ENCODE assay signal across 27 mouse cellular contexts in the genomic region with DNA sequence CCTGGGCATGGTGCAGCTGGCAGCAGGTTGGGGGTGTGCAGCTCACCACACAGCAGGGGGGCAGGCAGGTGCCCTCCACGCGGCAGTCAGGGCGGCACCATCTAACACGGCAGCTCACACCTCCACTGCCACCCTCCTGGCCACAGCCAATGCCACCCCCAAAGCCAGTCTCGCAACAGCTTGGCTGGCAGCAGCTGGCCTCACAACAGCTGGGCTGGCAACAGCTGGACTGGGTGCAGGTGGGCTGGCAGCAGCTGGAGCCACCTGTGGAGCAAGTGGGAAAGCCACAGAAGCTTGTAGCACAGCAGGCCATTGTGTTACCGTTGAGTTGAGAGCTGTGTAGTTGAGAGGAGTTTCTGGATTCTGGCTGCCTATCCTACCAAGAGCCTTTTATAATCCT. TPM values are rescaled to one million over a fixed set of nuclear protein-coding genes. Genes with fewer than 3 reads are reported as not detected.
"Had no signal": no experiment of that assay in that cellular context is flagged by ENCODE, and none has a peak within 500 bp of the region (broad histone marks: within the 10 kb centered on the region; RNA-seq: fewer than 3 reads in every experiment).

TSS of gene Krtap9-3 (minus strand) at position 364 of the 400 bp plus-strand sequence.

RNA-seq across cellular contexts. Expression of gene Krtap9-3, which starts in this region (rescaled TPM):
- polyA plus RNA-seq: heart, embryonic 10.5 days; heart, embryonic 11.5 days; heart, embryonic 12.5 days; heart, embryonic 13.5 days; heart, embryonic 14.5 days; heart, embryonic 15.5 days; heart, embryonic 16.5 days; heart, postnatal 0 days; hindbrain, embryonic 10.5 days; hindbrain, embryonic 11.5 days; hindbrain, embryonic 12.5 days; hindbrain, embryonic 13.5 days; hindbrain, embryonic 14.5 days; hindbrain, embryonic 15.5 days; hindbrain, embryonic 16.5 days; hindbrain, postnatal 0 days; inflammation-experienced regulatory T-cells, adult 6 months; intestine, embryonic 14.5 days; intestine, embryonic 15.5 days; intestine, embryonic 16.5 days; intestine, postnatal 0 days; kidney, adult 2 months; kidney, embryonic 14.5 days; kidney, embryonic 15.5 days; kidney, embryonic 16.5 days; kidney, postnatal 0 days; large intestine, adult 2 months had no signal
